Mouse (Mus musculus): Measurements from ENCODE around the gene Map3k14. TPM values are rescaled to one million over a fixed set of nuclear protein-coding genes. Genes with fewer than 3 reads are reported as not detected.
"Not testable (repeated sequence)": the region's sequence is repeated elsewhere in the genome, so short reads cannot be mapped to it uniquely, and the experiment has no call there.

Gene Map3k14
- polyA plus RNA-seq, 1 experiment from 2014 or later: 5.0 TPM

DNA sequence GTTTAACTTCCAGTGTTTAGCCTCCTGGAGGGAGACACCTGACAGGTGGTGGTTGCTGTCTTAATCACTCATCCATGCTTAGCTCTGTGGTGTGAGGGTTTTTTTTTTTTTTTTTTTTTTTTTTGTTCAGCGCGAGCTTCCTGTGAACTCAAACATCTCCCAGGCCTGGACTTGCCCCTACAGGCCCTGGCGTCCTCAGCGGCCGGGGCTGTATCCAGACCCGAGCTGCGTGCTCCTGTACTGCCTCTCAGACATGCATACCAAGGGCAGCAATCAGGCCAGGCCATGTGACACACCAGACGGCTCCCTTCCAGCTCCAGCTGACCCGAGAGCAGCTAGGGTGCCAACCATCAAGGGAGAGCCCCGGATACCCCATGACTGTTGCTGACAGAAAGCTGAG is 30.4 kb downstream of the Map3k14 start:
- no peak overlapping the region for H3K4me2 ChIP-seq

DNA sequence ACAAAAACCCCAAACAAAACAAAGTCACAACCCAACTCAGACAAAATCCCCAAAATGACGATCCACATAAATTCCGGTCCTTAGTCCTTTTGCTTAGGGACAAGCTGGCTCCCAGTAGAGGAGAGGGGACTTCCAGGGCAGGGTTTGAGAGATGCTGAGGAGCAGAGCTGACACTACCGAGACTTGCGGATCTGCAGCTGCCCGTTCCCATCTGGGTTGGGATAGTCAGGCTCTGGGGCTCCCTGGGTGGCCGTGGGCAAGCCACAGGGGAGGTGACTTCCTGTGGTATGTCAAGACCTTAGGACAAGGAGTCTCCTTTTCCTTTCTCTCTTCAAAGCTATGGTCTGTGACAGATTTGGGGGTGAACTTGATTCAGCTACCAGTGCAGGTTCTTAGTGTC is 30.8 kb downstream of the Map3k14 start:
- Histone ChIP-seq H3K9ac (no peak overlapping the region), H3K9me3 (no peaks in the 10 kb centered on the region), H3K27me3 (replicated peaks) (no peaks in the 10 kb centered on the region), H3K27ac (no peak overlapping the region), H3K4me2 (no peak overlapping the region), H3K4me3 (no peak overlapping the region), H3K4me1 (no peaks in the 10 kb centered on the region; the same call in 1 of the 2 replicates), H3K36me3 (replicated peaks) (peaks cover 3% of the 10 kb centered on the region; the same call in 1 of the 2 replicates)
- WGBS: 87% methylated on average over 6 of the region's 6 CpGs
- ATAC-seq (replicated peaks): no peak

More for the DNA sequence above, 30.4 kb downstream of the Map3k14 start:
- Histone ChIP-seq H3K27ac (no peak overlapping the region), H3K27me3 (replicated peaks) (no peaks in the 10 kb centered on the region), H3K9ac (no peak overlapping the region), H3K4me1 (peaks cover 3% of the 10 kb centered on the region; the same call in 1 of the 2 replicates), H3K36me3 (replicated peaks) (peaks cover 3% of the 10 kb centered on the region; the same call in 1 of the 2 replicates), H3K4me3 (no peak overlapping the region), H3K9me3 (no peaks in the 10 kb centered on the region)
- 86% methylated on average over 10 of the region's 10 CpGs for WGBS
- ATAC-seq (replicated peaks): no peak

DNA sequence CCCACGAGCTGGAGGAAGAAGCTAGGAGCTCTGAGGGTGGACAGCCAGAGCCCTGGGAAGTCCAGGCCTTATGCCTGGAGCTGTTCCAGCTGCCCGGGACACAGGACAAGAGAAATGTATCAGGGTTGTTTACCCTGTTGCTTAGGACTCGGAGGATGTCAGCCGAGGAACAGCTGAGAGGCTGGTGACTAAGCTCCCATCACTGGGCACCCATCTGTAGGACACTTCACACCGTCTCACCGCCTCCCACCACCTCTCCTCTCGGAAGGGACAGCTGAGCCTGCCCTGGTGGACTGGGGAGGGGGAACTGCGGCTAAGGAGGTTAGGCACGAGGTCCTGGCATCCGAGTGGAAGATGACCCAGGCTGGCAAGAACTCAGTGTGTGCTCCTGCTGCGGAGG is 31.6 kb downstream of the Map3k14 start:
- Histone ChIP-seq H3K27me3 (replicated peaks) (no peaks in the 10 kb centered on the region), H3K4me3 (no peak overlapping the region), H3K4me1 (no peaks in the 10 kb centered on the region; the same call in 1 of the 2 replicates), H3K9me3 (no peaks in the 10 kb centered on the region), H3K4me2 (no peak overlapping the region), H3K36me3 (replicated peaks) (peaks cover 8% of the 10 kb centered on the region; the same call in 1 of the 2 replicates), H3K27ac (no peak overlapping the region), H3K9ac (no peak overlapping the region)
- whole genome bisulfite sequencing: 79% methylated on average over 11 of the region's 11 CpGs
- no peak for ATAC-seq (replicated peaks)

GRCm38 (mm10) chr11:103234447-103234846 is 32.8 kb downstream of the Map3k14 start:
- peaks cover 18% of the 10 kb centered on the region for H3K36me3 ChIP-seq (replicated peaks)

GRCm38 (mm10) chr11:103232966-103233365 is 34.3 kb downstream of the Map3k14 start:
- 34% methylated on average over 7 of the region's 7 CpGs for WGBS
- Histone ChIP-seq H3K9me3 (no peaks in the 10 kb centered on the region), H3K27me3 (replicated peaks) (no peaks in the 10 kb centered on the region), H3K27ac (no peak overlapping the region), H3K4me1 (no peaks in the 10 kb centered on the region; the same call in 1 of the 2 replicates), H3K9ac (no peak overlapping the region), H3K36me3 (replicated peaks) (peaks cover 19% of the 10 kb centered on the region), H3K4me2 (no peak overlapping the region), H3K4me3 (no peak overlapping the region)
- ATAC-seq (replicated peaks): no peak

More at GRCm38 (mm10) chr11:103234447-103234846, 32.8 kb downstream of the Map3k14 start:
- Histone ChIP-seq H3K27me3 (replicated peaks) (no peaks in the 10 kb centered on the region), H3K27ac (no peak overlapping the region), H3K4me1 (no peaks in the 10 kb centered on the region; the same call in 1 of the 2 replicates), H3K9ac (no peak overlapping the region), H3K4me2 (no peak overlapping the region), H3K4me3 (no peak overlapping the region), H3K9me3 (no peaks in the 10 kb centered on the region)
- no peak for ATAC-seq (replicated peaks)
- 78% methylated on average over 1 of the region's 1 CpGs for WGBS

DNA sequence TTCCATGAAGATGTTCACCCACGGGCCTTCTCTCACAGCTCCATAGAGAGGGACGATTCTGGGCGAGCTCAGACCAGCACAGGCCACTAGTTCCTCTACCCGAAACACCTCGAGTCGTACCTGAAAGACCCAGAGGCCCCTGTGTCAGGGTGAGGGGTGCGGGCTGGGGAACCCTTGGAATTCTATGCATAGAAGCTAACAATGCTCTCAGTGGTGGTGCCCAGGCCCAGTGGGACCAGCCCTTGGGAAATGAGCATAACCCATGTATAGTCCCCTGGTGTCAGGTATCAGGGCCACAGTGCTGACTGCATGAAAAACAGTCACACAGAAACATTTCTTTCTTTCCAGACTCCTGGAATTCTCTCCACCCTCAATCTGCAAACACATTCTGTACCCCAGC is 35.9 kb downstream of the Map3k14 start:
- H3K4me3 ChIP-seq: no peak overlapping the region
- WGBS: 95% methylated on average over 7 of the region's 7 CpGs
- H3K9ac ChIP-seq: no peak overlapping the region
- H3K27me3 ChIP-seq (replicated peaks): no peaks in the 10 kb centered on the region
- no peaks in the 10 kb centered on the region; the same call in 1 of the 2 replicates for H3K4me1 ChIP-seq
- H3K27ac ChIP-seq: no peak overlapping the region
- no peak overlapping the region for H3K4me2 ChIP-seq
- peaks cover 22% of the 10 kb centered on the region for H3K36me3 ChIP-seq (replicated peaks)
- H3K9me3 ChIP-seq: no peaks in the 10 kb centered on the region
- ATAC-seq (replicated peaks): no peak

GRCm38 (mm10) chr11:103230626-103231025 is 36.6 kb downstream of the Map3k14 start:
- no peak overlapping the region for H3K27ac ChIP-seq
- H3K4me1 ChIP-seq: no peaks in the 10 kb centered on the region; the same call in 1 of the 2 replicates
- WGBS: 91% methylated on average over 19 of the region's 19 CpGs
- H3K9me3 ChIP-seq: no peaks in the 10 kb centered on the region
- peaks cover 22% of the 10 kb centered on the region for H3K36me3 ChIP-seq (replicated peaks)
- no peak overlapping the region for H3K4me2 ChIP-seq
- H3K4me3 ChIP-seq: no peak overlapping the region
- H3K27me3 ChIP-seq (replicated peaks): no peaks in the 10 kb centered on the region
- H3K9ac ChIP-seq: no peak overlapping the region
- no peak for ATAC-seq (replicated peaks)

DNA sequence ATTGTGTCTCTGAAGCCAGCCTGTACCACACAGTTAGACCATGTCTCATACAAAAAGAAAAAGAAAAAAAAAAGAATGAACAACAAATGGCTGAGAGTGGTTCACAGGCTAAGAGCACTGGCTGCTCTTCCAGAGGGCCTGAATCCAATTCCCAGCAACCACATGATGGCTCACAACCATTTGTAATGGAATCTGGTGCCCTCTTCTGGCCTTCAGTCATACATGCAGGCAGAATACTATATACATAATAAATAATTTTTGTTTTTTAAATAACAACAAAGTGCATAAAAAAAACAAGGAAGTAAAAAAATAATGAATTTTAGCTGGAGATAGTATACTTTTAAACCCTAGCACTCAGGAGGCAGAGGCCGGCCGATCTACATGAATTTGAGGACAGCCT is 37.7 kb downstream of the Map3k14 start:
- no peak overlapping the region for H3K4me2 ChIP-seq
- no peaks in the 10 kb centered on the region for H3K27me3 ChIP-seq (replicated peaks)
- no peak overlapping the region for H3K9ac ChIP-seq
- H3K4me3 ChIP-seq: no peak overlapping the region
- no peak overlapping the region for H3K27ac ChIP-seq
- H3K4me1 ChIP-seq: no peaks in the 10 kb centered on the region; the same call in 1 of the 2 replicates
- no peak for ATAC-seq (replicated peaks)
- peaks cover 25% of the 10 kb centered on the region for H3K36me3 ChIP-seq (replicated peaks)
- no peaks in the 10 kb centered on the region for H3K9me3 ChIP-seq
- WGBS: 99% methylated on average over 2 of the region's 2 CpGs

GRCm38 (mm10) chr11:103223951-103224456 is 43.3 kb downstream of the Map3k14 start:
- H3K36me3 ChIP-seq (replicated peaks): peaks cover 10% of the 10 kb centered on the region; the same call in 1 of the 2 replicates
- H3K4me1 ChIP-seq: no peaks in the 10 kb centered on the region
- no peak overlapping the region for H3K4me2 ChIP-seq
- no peaks in the 10 kb centered on the region for H3K9me3 ChIP-seq
- 0 out of 2 replicates have a peak, but pooled peaks cover 2% of the 10 kb centered on the region for H3K27me3 ChIP-seq (replicated peaks)
- ATAC-seq (replicated peaks): no peak
- WGBS: 66% methylated on average over 18 of the region's 18 CpGs
- no peak overlapping the region for H3K9ac ChIP-seq
- no peak overlapping the region for H3K4me3 ChIP-seq
- H3K27ac ChIP-seq: no peak overlapping the region

DNA sequence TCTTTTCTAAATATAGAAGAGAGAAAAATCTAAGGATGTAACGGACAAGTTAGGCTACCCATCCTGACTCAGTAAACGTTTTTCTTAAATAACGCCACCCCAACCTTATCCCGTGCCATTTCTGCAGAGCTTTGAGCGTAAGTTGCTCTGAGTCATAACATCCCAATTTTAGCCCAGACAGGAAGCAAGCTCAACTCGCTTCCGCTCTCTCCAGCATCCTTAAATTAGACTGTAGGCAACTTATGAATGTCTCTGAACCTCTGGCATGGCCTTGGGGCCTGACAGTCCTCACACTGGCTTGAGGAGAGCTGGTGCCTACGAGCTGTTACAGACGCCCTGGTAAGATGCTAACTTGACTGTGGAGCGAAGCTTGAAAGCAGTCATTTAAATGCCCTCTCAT is 43.8 kb downstream of the Map3k14 start:
- 0 out of 2 replicates have a peak, but pooled peaks cover 2% of the 10 kb centered on the region for H3K27me3 ChIP-seq (replicated peaks)
- no peak overlapping the region for H3K9ac ChIP-seq
- peaks cover 9% of the 10 kb centered on the region; the same call in 1 of the 2 replicates for H3K36me3 ChIP-seq (replicated peaks)
- peaks cover 3% of the 10 kb centered on the region; the same call in 1 of the 2 replicates for H3K4me1 ChIP-seq
- H3K4me2 ChIP-seq: no peak overlapping the region
- H3K9me3 ChIP-seq: no peaks in the 10 kb centered on the region
- no peak overlapping the region for H3K27ac ChIP-seq
- no peak for ATAC-seq (replicated peaks)
- no peak overlapping the region for H3K4me3 ChIP-seq
- WGBS: 88% methylated on average over 10 of the region's 10 CpGs

GRCm38 (mm10) chr11:103222718-103223117 is 44.6 kb downstream of the Map3k14 start:
- H3K9ac ChIP-seq; H3K27ac ChIP-seq; H3K27me3 ChIP-seq (replicated peaks); H3K36me3 ChIP-seq (replicated peaks); ATAC-seq (replicated peaks); H3K4me3 ChIP-seq; H3K4me2 ChIP-seq; H3K4me1 ChIP-seq; H3K9me3 ChIP-seq: not testable (repeated sequence)
- 86% methylated on average over 4 of the region's 4 CpGs for WGBS

DNA sequence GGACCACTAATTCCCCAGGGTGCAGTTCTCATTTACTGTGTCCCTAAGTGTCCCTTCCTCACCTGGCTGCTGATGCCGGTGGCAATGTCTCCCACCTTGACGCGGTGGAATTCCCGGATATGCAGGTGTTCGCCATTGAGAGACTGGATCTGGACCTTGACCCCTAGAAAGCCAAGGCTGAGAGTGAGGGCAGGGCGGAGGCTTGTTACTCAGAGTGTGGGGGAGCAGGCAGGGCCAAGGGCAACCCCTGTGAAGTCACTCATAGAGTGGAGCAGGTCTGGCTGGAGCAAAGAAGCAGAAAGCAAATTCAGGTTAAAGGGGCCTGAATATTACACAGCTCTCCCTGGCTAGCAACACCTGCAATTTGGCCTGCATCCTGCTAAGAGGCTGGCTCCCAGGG is 45.8 kb downstream of the Map3k14 start:
- H3K27ac ChIP-seq: no peak overlapping the region
- no peak overlapping the region for H3K4me2 ChIP-seq
- H3K9me3 ChIP-seq: no peaks in the 10 kb centered on the region
- H3K4me1 ChIP-seq: peaks cover 4% of the 10 kb centered on the region; the same call in 1 of the 2 replicates
- no peak overlapping the region for H3K9ac ChIP-seq
- no peak overlapping the region for H3K4me3 ChIP-seq
- 95% methylated on average over 6 of the region's 6 CpGs for WGBS
- 0 out of 2 replicates have a peak, but pooled peaks cover 2% of the 10 kb centered on the region for H3K27me3 ChIP-seq (replicated peaks)
- ATAC-seq (replicated peaks): no peak
- peaks cover 6% of the 10 kb centered on the region; the same call in 1 of the 2 replicates for H3K36me3 ChIP-seq (replicated peaks)

DNA sequence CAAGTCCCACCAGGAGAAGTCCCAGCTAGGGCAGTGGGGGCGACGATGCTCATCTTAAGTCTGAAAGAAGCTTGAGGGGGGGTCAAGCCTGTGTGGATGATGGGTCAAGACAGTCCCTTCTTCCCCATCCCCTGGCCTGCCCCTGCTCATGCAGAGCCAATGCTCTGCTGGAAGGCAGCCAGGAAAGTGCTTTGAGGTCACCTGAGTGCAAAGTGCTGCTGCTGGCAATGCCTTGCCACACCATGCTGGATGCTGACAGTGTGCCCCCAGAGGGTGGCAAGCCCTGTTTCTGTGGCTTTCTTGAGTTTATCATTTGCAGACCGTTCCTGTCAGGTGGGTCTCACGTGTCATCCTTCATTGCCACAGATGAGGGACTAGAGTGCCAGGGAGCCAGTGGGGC is 47.3 kb downstream of the Map3k14 start:
- Histone ChIP-seq H3K36me3 (replicated peaks) (peaks cover 6% of the 10 kb centered on the region; the same call in 1 of the 2 replicates), H3K9me3 (no peaks in the 10 kb centered on the region), H3K4me1 (peaks cover 4% of the 10 kb centered on the region; the same call in 1 of the 2 replicates), H3K4me2 (no peak overlapping the region), H3K4me3 (no peak overlapping the region), H3K9ac (no peak overlapping the region), H3K27ac (no peak overlapping the region), H3K27me3 (replicated peaks) (0 out of 2 replicates have a peak, but pooled peaks cover 2% of the 10 kb centered on the region)
- ATAC-seq (replicated peaks): no peak
- WGBS: 81% methylated on average over 4 of the region's 4 CpGs
